Mouse (Mus musculus): ENCODE results near the gene Kbtbd13. TPM values are rescaled to one million over a fixed set of nuclear protein-coding genes. Genes with fewer than 3 reads are reported as not detected.

The Kbtbd13 gene
- polyA plus RNA-seq, 1 experiment, result 0.57 TPM

DNA sequence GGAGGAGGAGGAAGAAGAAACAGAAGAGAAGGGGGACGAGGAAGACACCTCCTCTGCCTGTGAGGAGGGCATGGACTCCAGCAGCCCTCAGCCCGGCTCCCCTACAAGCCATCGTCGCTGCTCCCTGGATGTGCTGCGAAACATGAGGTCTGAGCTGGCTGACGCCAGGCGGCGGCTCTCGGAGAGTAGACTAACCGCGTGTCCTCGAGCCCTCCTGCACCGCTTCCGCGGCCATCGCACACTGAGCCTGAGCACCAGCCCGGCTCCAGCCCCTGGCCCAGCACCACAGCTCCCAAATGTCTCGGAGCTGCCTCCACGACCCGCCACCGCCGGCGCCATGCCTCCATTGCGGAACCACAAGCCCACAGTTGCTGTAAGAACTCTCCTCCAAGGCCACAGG lies 19.7 kb downstream of the Kbtbd13 start:
- no peaks in the 10 kb centered on the region for H3K4me1 ChIP-seq (ENCODE audit: control insufficient read depth, insufficient read depth, insufficient read length, low read length)
- TF ChIP-seq POLR2A (IDR thresholded peaks at IDR 0.05; ENCODE audit: low read depth, low read length) (no peak), CTCF (IDR thresholded peaks at IDR 0.05; ENCODE audit: extremely low read depth, insufficient read length, insufficient replicate concordance, low read depth, low read length) (no peak)
- peaks cover 2% of the 10 kb centered on the region; the same call in 1 of the 2 replicates for H3K36me3 ChIP-seq (ENCODE audit: control insufficient read depth, insufficient read depth, low read length)
- 91% methylated on average over 24 of the region's 24 CpGs for WGBS
- no peaks in the 10 kb centered on the region for H3K27me3 ChIP-seq (ENCODE audit: control insufficient read depth, insufficient read depth, low read length)
- H3K4me3 ChIP-seq (ENCODE audit: low read depth, low read length), result no peak overlapping the region
- H3K27ac ChIP-seq (ENCODE audit: insufficient read depth, low read depth, low read length), result no peak overlapping the region

DNA sequence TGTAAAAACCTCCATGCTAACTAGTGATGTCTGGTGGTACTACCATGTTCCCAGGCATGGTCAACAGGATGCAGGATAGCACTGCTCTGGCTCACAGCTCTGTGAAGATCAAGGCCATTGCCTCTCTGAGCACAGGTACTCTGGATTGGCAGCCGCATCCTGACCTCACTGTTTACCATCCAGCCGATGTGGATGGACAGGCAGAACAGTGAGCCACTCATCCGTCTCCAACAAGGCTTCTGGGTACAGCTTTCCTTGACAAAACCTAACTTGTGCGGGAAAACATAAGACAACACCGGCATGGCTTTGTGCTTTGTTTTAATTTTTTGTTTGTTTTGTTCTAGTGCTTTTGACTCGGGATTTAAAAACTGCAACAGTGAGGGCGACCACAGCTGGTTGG lies 25.7 kb downstream of the Kbtbd13 start:
- TF ChIP-seq CTCF (IDR thresholded peaks at IDR 0.05; ENCODE audit: extremely low read depth, insufficient read length, insufficient replicate concordance, low read depth, low read length), result no peak
- no peak for TF ChIP-seq POLR2A (IDR thresholded peaks at IDR 0.05; ENCODE audit: low read depth, low read length)
- Histone ChIP-seq H3K27ac (ENCODE audit: insufficient read depth, low read depth, low read length) (no peak overlapping the region), H3K36me3 (ENCODE audit: control insufficient read depth, insufficient read depth, low read length) (peaks cover 2% of the 10 kb centered on the region; the same call in 1 of the 2 replicates), H3K27me3 (ENCODE audit: control insufficient read depth, insufficient read depth, low read length) (no peaks in the 10 kb centered on the region), H3K4me3 (ENCODE audit: low read depth, low read length) (no peak overlapping the region), H3K4me1 (ENCODE audit: control insufficient read depth, insufficient read depth, insufficient read length, low read length) (no peaks in the 10 kb centered on the region)
- 87% methylated on average over 7 of the region's 7 CpGs for WGBS

DNA sequence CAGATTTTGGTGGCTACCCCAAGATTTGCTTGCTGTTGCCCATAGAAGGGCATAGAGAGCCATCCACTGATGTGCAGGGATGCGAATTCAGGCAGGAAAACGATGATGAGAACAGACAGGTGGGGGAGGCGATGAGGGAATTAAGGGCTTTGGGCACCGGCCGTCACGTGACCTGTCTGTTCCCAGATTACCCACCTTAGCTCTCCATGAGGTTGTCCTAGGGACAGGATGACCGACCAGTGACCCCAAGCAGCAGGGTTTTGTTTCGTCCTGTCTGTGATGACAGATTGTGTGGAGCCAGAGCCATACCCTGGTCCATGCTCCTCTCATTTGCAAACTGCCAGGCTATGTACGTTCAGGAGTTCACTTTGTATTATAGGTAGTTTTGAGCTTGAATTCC lies 27.8 kb downstream of the Kbtbd13 start:
- Histone ChIP-seq H3K27me3 (ENCODE audit: control insufficient read depth, insufficient read depth, low read length) (no peaks in the 10 kb centered on the region), H3K4me3 (ENCODE audit: low read depth, low read length) (no peak overlapping the region), H3K36me3 (ENCODE audit: control insufficient read depth, insufficient read depth, low read length) (peaks cover 14% of the 10 kb centered on the region), H3K4me1 (ENCODE audit: control insufficient read depth, insufficient read depth, insufficient read length, low read length) (no peaks in the 10 kb centered on the region), H3K27ac (ENCODE audit: insufficient read depth, low read depth, low read length) (no peak overlapping the region)
- 83% methylated on average over 9 of the region's 9 CpGs for WGBS
- no peak for TF ChIP-seq POLR2A (IDR thresholded peaks at IDR 0.05; ENCODE audit: low read depth, low read length)
- no peak for TF ChIP-seq CTCF (IDR thresholded peaks at IDR 0.05; ENCODE audit: extremely low read depth, insufficient read length, insufficient replicate concordance, low read depth, low read length)

DNA sequence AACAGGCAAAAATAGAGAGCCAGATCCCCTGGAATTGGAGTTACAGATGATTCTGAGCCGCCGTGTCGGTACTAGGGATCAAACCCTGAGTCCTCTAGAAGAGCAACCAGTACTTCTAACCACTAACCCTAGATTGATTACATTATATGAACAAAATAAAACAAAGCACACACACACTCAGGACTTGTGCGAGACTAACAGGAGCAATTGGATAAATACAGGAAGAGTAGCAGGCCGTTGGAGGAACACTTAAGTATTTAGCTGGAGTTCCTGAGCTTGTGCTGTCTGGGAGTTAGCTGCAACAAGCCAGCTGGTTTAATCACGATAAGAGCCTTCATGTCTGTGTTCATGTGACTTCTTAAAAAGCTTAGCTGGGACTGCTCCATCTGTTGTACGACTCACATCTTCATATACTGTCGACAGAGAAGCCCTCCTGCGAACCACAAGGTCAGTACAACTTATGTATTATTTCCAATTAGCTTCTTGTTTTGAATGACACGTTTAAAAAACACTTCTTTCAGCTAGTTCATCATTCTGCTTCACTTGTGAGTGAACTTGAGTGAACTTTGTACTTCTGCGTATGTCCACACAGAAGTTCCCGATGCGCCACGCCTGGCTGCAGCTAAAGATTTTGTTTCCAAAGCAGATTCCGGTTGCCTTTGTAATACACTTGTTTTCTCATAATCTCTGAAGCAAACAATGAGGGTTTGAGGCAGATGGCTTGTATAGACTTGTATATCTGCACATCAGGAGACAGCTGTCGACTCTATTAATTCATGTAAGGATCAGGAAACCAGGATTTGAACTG lies 30.6 kb downstream of the Kbtbd13 start, which contains the start of gene Ubap1l:
Gene Ubap1l, plus strand, starts transcription at position 401 of the 808 bp plus-strand sequence.
- Histone ChIP-seq H3K4me3 (ENCODE audit: low read depth, low read length) (no peak within 1 kb of the TSS), H3K27me3 (ENCODE audit: control insufficient read depth, insufficient read depth, low read length) (no peaks in the 10 kb centered on the region), H3K4me1 (ENCODE audit: control insufficient read depth, insufficient read depth, insufficient read length, low read length) (no peaks in the 10 kb centered on the region), H3K36me3 (ENCODE audit: control insufficient read depth, insufficient read depth, low read length) (peaks cover 30% of the 10 kb centered on the region), H3K27ac (ENCODE audit: insufficient read depth, low read depth, low read length) (no peak within 1 kb of the TSS)
- no peak for TF ChIP-seq CTCF (IDR thresholded peaks at IDR 0.05; ENCODE audit: extremely low read depth, insufficient read length, insufficient replicate concordance, low read depth, low read length)
- TF ChIP-seq POLR2A (IDR thresholded peaks at IDR 0.05; ENCODE audit: low read depth, low read length), result no peak
- WGBS, result 52% methylated on average over 16 of the region's 16 CpGs

- 51% methylated on average over 1 of the region's 1 CpGs for WGBS
- Histone ChIP-seq H3K27ac (ENCODE audit: insufficient read depth, low read depth, low read length) (no peak overlapping the region), H3K27me3 (ENCODE audit: control insufficient read depth, insufficient read depth, low read length) (no peaks in the 10 kb centered on the region), H3K4me3 (ENCODE audit: low read depth, low read length) (no peak overlapping the region), H3K4me1 (ENCODE audit: control insufficient read depth, insufficient read depth, insufficient read length, low read length) (no peaks in the 10 kb centered on the region), H3K36me3 (ENCODE audit: control insufficient read depth, insufficient read depth, low read length) (peaks cover 41% of the 10 kb centered on the region)
- TF ChIP-seq CTCF (IDR thresholded peaks at IDR 0.05; ENCODE audit: extremely low read depth, insufficient read length, insufficient replicate concordance, low read depth, low read length) (no peak), POLR2A (IDR thresholded peaks at IDR 0.05; ENCODE audit: low read depth, low read length) (no peak)
Measured at GRCm38 (mm10) chr9:65358956-65359480, 32.4 kb downstream of the Kbtbd13 start.

- 85% methylated on average over 2 of the region's 2 CpGs for WGBS
- TF ChIP-seq CTCF (IDR thresholded peaks at IDR 0.05; ENCODE audit: extremely low read depth, insufficient read length, insufficient replicate concordance, low read depth, low read length), result no peak
- no peak for TF ChIP-seq POLR2A (IDR thresholded peaks at IDR 0.05; ENCODE audit: low read depth, low read length)
- peaks cover 42% of the 10 kb centered on the region for H3K36me3 ChIP-seq (ENCODE audit: control insufficient read depth, insufficient read depth, low read length)
Measured at GRCm38 (mm10) chr9:65356971-65357370, 34.5 kb downstream of the Kbtbd13 start.

GRCm38 (mm10) chr9:65356561-65356960 lies 34.9 kb downstream of the Kbtbd13 start:
- TF ChIP-seq POLR2A (IDR thresholded peaks at IDR 0.05; ENCODE audit: low read depth, low read length), result no peak
- no peak for TF ChIP-seq CTCF (IDR thresholded peaks at IDR 0.05; ENCODE audit: extremely low read depth, insufficient read length, insufficient replicate concordance, low read depth, low read length)
- Histone ChIP-seq H3K36me3 (ENCODE audit: control insufficient read depth, insufficient read depth, low read length) (peaks cover 42% of the 10 kb centered on the region), H3K4me1 (ENCODE audit: control insufficient read depth, insufficient read depth, insufficient read length, low read length) (no peaks in the 10 kb centered on the region), H3K27ac (ENCODE audit: insufficient read depth, low read depth, low read length) (no peak overlapping the region), H3K4me3 (ENCODE audit: low read depth, low read length) (no peak overlapping the region), H3K27me3 (ENCODE audit: control insufficient read depth, insufficient read depth, low read length) (no peaks in the 10 kb centered on the region)
- WGBS, result 85% methylated on average over 7 of the region's 7 CpGs

More at GRCm38 (mm10) chr9:65356971-65357370, 34.5 kb downstream of the Kbtbd13 start:
- no peaks in the 10 kb centered on the region for H3K27me3 ChIP-seq (ENCODE audit: control insufficient read depth, insufficient read depth, low read length)
- H3K4me1 ChIP-seq (ENCODE audit: control insufficient read depth, insufficient read depth, insufficient read length, low read length), result no peaks in the 10 kb centered on the region
- H3K27ac ChIP-seq (ENCODE audit: insufficient read depth, low read depth, low read length), result no peak overlapping the region
- no peak overlapping the region for H3K4me3 ChIP-seq (ENCODE audit: low read depth, low read length)

Data from small intestine, adult 2 months (tissue).